Mouse (Mus musculus) left cerebral cortex, adult 8-10 months (tissue): ENCODE measurements at regions not wholly inside any gene's neighbourhood (a gene's known extent, or its start where the extent isn't known, plus 50 kb on each side); places are given as distances from the start of the nearest gene placed in this dataset.
"Not testable (repeated sequence)": the region's sequence is repeated elsewhere in the genome, so short reads cannot be mapped to it uniquely, and the experiment has no call there.

Source experiments
- DNase-seq, 2 experiments: peaks; one replicate each; pipeline ENCODE4 v3.0.0; 2022; ENCODE audit warnings: low spot score in 2 of 2

GRCm38 (mm10) chr16:31553361-31554146, 109.7 kb upstream of the Dlg1 start:
- no peak for DNase-seq

- DNase-seq: no peak
These were observed 102.8 kb upstream of the Dlg1 start for GRCm38 (mm10) chr16:31560426-31560825.

- no peak for DNase-seq
These were observed 98.3 kb upstream of the Dlg1 start for GRCm38 (mm10) chr16:31564926-31565325.

- no peak for DNase-seq
These were observed 94.9 kb upstream of the Dlg1 start for GRCm38 (mm10) chr16:31568316-31568715.

- DNase-seq: no peak
These were observed 93.4 kb upstream of the Dlg1 start for GRCm38 (mm10) chr16:31569871-31570270.

DNA sequence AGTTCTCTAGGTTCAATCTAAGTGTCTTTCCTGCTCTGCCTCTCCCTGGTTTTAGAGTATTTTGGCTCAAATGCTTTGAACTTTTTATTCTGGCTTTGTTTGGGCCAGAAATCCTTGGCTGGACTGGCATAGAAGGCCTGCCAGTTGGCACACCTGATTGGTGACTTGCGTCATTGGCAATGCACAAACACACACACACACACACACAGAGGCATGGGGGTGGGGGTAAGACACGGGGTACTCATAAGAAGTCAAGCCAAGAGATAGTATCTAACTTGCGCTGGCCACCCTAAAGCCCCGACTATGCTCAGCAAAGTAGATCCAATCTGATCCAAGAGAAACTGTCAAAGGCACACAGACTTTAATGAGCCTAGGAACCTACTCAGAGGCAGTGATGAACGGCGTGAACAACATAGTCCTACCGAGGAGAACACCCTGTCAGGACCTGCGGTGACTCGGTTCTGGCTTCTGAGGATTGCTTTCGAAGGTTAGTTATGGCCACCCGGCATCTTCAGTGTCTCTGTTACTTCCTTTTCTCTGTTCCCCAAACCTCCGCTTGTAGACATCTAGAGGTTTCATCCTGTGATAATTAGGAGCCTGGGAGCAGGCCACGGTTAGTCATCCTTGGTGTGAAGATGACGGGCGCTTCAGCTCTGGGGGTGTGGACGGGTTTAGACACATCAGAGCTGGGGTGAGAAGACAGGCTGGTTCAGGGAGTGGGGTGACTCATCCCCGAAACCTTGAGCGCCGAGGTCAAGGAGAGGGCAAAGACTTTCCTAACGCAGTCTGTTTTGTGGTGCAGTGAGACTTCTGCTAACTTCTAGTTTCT, 92.7 kb upstream of the Dlg1 start:
- DNase-seq: peak in 1 of 2 experiments; percentile 45

DNA sequence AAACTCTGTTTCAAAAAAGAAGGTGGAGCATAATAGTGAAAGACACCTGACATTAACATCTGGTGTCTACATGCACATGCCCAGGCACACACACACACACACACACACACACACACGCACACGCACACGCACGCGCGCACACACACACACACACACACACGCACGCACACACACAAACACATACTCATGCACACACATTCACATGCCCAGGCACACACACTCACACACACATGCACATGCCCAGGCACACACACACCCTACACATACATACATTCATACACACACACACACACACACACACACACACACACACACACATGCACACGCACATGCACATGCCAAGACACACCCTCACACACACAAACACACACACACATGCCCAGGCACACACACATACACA, 89.4 kb upstream of the Dlg1 start:
- not testable (repeated sequence) for DNase-seq

DNA sequence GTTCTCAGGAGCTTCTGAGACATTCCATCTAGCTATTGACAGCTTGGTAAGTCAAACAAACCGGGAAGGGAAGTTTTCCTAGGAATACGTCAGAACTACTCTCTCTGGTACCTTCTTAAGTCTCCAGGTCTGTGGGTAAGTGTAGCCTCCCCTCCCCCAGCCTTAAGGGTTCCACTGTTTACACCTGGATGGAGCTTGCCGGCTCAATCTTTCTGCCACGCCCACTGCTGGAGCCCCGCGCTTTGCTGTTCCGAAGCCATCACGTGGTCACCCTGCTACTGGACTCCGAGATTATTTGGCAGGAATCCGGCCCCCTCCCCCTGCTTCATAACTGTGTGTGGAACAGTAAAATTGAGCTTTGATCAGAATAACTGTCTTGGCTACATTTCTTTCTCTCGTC, 87.6 kb upstream of the Dlg1 start:
- DNase-seq: not testable (repeated sequence)

- DNase-seq: no peak
These were observed 86.8 kb upstream of the Dlg1 start for GRCm38 (mm10) chr16:31576422-31576821.

DNA sequence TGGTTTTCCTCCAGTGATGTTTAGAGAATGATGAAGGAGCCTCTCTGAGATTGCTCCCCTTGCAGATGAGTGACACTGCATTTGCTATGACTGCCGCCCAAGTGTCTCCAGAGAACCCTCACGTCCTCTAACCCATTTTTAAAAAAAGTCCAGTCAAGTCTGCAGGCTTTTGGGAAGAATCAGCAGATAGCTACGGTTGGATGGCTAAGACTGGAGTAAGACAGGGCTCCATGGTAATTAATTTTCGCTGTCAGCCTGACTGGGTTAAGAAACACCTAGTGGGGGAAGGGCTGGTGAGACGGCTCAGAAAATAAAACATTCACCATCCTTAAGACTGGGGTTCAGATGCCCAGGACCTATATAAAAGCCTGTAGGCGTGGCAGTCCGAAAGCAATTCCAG, 85.9 kb upstream of the Dlg1 start:
- DNase-seq: no peak

- no peak for DNase-seq
These were observed 83.9 kb upstream of the Dlg1 start for GRCm38 (mm10) chr16:31579318-31579717.

DNA sequence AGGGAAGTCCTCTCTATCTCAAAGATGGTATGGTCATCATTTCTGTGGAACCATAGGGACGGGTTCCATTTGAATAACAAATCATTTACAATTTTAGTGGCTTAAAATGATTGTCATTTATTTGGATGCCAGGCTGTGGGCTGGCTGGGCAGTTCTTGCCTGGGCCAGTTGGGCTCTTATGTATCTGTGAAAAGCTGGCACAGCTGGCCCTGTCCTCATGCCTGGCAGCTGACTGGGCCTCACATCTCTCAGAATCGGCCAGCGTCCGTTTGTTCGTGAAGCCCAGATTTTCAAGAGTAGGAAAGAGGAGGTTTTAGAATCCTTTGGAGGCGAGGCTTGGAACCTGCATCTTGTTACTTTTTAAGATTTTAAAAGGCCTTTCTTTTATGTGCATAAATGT, 82.5 kb upstream of the Dlg1 start:
- no peak for DNase-seq

DNA sequence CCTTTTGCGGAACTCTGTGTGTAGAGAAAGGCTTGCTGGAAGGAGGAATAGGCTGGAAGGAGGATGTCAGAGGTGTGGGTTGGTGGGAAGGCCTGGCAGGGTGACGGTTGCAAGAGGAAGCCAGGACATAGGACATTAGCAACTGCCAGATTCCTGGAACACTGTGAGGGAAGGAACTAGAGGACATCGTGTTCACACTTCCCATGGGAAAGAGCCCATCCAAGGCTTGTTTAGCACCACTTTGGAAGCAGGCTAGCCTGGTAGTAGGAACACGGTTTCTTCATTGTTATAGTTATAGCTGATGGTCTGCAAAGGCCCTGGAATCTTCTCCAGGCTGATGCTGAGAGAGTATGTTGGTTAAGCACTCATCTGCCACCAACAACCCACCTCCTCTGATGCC, 80.4 kb upstream of the Dlg1 start:
- DNase-seq: no peak

DNA sequence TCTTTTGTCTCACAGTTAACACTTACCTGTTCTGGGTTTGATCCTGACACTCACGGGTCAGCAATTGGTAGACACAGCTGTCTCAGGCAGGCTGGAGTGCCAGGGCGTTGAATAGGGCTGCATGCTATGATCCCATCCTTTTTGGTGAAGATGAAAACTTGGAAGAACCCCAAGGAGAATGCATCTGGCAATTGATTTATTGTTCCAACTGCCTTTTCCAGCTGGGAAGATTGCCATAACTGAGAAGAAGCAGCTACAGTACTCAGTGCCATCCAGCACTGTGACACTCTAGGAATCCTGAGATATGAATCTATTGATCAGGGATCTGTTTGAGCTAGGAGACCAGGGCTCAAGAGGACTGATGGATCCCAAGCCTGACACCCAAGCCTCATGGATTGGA, 79.6 kb upstream of the Dlg1 start:
- DNase-seq: no peak

GRCm38 (mm10) chr16:31584216-31584823, 78.9 kb upstream of the Dlg1 start:
- no peak for DNase-seq

GRCm38 (mm10) chr16:31587036-31587435, 76.2 kb upstream of the Dlg1 start:
- DNase-seq: no peak

- no peak for DNase-seq
These were observed 73.7 kb upstream of the Dlg1 start for GRCm38 (mm10) chr16:31589576-31589975.

GRCm38 (mm10) chr16:31591565-31591964, 71.7 kb upstream of the Dlg1 start:
- DNase-seq: no peak

- peak in 1 of 2 experiments; percentile 74 for DNase-seq
These were observed 71.0 kb upstream of the Dlg1 start for GRCm38 (mm10) chr16:31592014-31592871.

- peak in 1 of 2 experiments; percentile 75 for DNase-seq
These were observed 70.1 kb upstream of the Dlg1 start for GRCm38 (mm10) chr16:31592973-31593683.

GRCm38 (mm10) chr16:31597965-31598364, 65.3 kb upstream of the Dlg1 start:
- DNase-seq: no peak
